Comparison of ENCODE assay signal across 10 mouse cellular contexts in the genomic region with DNA sequence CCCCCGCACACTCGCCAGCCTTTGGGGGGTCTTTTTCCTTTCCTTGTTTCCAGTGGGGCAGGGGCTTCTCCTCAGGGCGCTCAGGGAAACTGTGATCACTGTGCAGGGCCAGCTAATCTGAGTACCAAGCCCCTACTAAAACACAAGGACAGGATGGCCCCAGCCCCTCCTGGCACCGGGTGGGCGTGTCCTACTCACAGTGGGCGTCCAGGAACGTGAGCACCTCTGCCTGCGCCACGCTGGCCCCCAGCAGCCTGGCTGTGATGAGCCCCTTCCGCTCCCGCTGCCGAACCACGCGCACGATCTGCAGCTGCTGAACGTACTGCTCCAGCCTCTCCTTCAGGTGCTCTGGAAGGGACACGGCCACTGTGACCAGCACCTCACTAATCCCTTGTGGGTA. TPM values are rescaled to one million over a fixed set of nuclear protein-coding genes. Genes with fewer than 3 reads are reported as not detected.
DNase-seq lines count a peak whose midpoint lies in the region; ATAC-seq and TF ChIP-seq lines count a peak whose summit lies in the region.
"Had no signal": no experiment of that assay in that cellular context is flagged by ENCODE, and none has a peak within 500 bp of the region (broad histone marks: within the 10 kb centered on the region; RNA-seq: fewer than 3 reads in every experiment).

No protein-coding gene starts in this region.

- H3K27me3 ChIP-seq in heart, embryonic 10.5 days (ENCODE audit: insufficient read depth, poor library complexity, severe bottlenecking) = peaks cover 47% of the 10 kb centered on the region
- H3K27me3 ChIP-seq in neural tube, embryonic 12.5 days (replicated peaks) = peaks cover 12% of the 10 kb centered on the region; the same call in 1 of the 2 replicates
- H3K27me3 ChIP-seq in limb, embryonic 14.5 days (ENCODE audit: control insufficient read depth, insufficient read depth, low read length) = no peaks in the 10 kb centered on the region; the same call in 1 of the 2 replicates

- peak overlapping the region; percentile 46 for H3K4me3 ChIP-seq in heart, embryonic 10.5 days
- no peak overlapping the region for H3K4me3 ChIP-seq in neural tube, embryonic 12.5 days
- H3K4me3 ChIP-seq in limb, embryonic 14.5 days (replicated peaks; ENCODE audit: low read length) = peak overlapping the region; percentile 17

- H3K4me2 ChIP-seq in neural tube, embryonic 12.5 days (replicated peaks) = peak overlapping the region; percentile 33; the same call in 1 of the 2 replicates
- H3K4me2 ChIP-seq in limb, embryonic 14.5 days (replicated peaks; ENCODE audit: low read depth, low read length, severe bottlenecking) = peak overlapping the region; percentile 31

- TF ChIP-seq POLR2A in limb, embryonic 14.5 days (IDR thresholded peaks at IDR 0.05; ENCODE audit: borderline replicate concordance, extremely low read depth, insufficient read depth, insufficient read length) = no peak

- no peak overlapping the region for H3K27ac ChIP-seq in heart, embryonic 10.5 days
- no peak overlapping the region for H3K27ac ChIP-seq in neural tube, embryonic 12.5 days
- no peak overlapping the region for H3K27ac ChIP-seq in limb, embryonic 14.5 days (replicated peaks; ENCODE audit: low read depth, low read length)

- H3K9ac ChIP-seq in neural tube, embryonic 12.5 days = no peak overlapping the region
- H3K9ac ChIP-seq in limb, embryonic 14.5 days (ENCODE audit: low read depth, low read length, severe bottlenecking) = peak overlapping the region; percentile 25

- no peak for ATAC-seq in neural tube, embryonic 12.5 days (ENCODE audit: low FRiP score, low read depth)
- ATAC-seq in limb, embryonic 14.5 days (ENCODE audit: low FRiP score, low read depth) = no peak

- no peaks in the 10 kb centered on the region for H3K9me3 ChIP-seq in heart, embryonic 10.5 days
- no peaks in the 10 kb centered on the region for H3K9me3 ChIP-seq in neural tube, embryonic 12.5 days
- H3K9me3 ChIP-seq in limb, embryonic 14.5 days (ENCODE audit: control insufficient read depth, low read length) = no peaks in the 10 kb centered on the region

- peaks cover 30% of the 10 kb centered on the region for H3K4me1 ChIP-seq in heart, embryonic 10.5 days
- peaks cover 6% of the 10 kb centered on the region; the same call in 1 of the 2 replicates for H3K4me1 ChIP-seq in neural tube, embryonic 12.5 days
- H3K4me1 ChIP-seq in limb, embryonic 14.5 days (ENCODE audit: control insufficient read depth, insufficient read depth, low read length) = 0 out of 2 replicates have a peak, but pooled peaks cover 3% of the 10 kb centered on the region

- WGBS in heart, embryonic 10.5 days = 6% methylated on average over 17 of the region's 17 CpGs
- WGBS in neural tube, embryonic 12.5 days = 9% methylated on average over 17 of the region's 17 CpGs
- 6% methylated on average over 16 of the region's 17 CpGs for WGBS in limb, embryonic 14.5 days

- no peaks in the 10 kb centered on the region for H3K36me3 ChIP-seq in heart, embryonic 10.5 days
- no peaks in the 10 kb centered on the region for H3K36me3 ChIP-seq in neural tube, embryonic 12.5 days
- H3K36me3 ChIP-seq in limb, embryonic 14.5 days (ENCODE audit: control insufficient read depth, insufficient read depth, low read length) = no peaks in the 10 kb centered on the region

- DNase-seq in heart, embryonic 10.5 days (ENCODE audit: low spot score) = no peak
- DNase-seq in heart, adult 9 months (ENCODE audit: low spot score in 2 of 2) = no peak
- no peak for DNase-seq in neural tube, embryonic 10.5 days (ENCODE audit: extremely low spot score, low spot score)
- no peak for DNase-seq in limb, embryonic 14.5 days (ENCODE audit: low spot score)
- peak; percentile 69 for DNase-seq in thymus, postnatal 4 days
- no peak for DNase-seq in yolk sac, embryonic 10.5 days (ENCODE audit: low spot score)
- DNase-seq in urinary bladder, postnatal 4 days (ENCODE audit: low spot score in 2 of 2) = no peak
- DNase-seq: right cerebral cortex, postnatal 14 days had no signal

RNA-seq across cellular contexts. Expression of a gene that starts 16.2 kb away (rescaled TPM):
- polyA plus RNA-seq in heart, embryonic 10.5 days (2016; fragmentation: Nextera tagmentation; extraction: Ambion mirVana) = 1.5 and 2.4 TPM in 2 replicates
- polyA plus RNA-seq in neural tube, embryonic 12.5 days (2016; fragmentation: Nextera tagmentation; extraction: Ambion mirVana) = 2.7 and 3.4 TPM in 2 replicates
- 2.6 and 3.9 TPM in 2 replicates for polyA plus RNA-seq in limb, embryonic 14.5 days (2012; rRNA removed)
- polyA plus RNA-seq in limb, embryonic 14.5 days (2014; fragmentation: Nextera tagmentation; extraction: Ambion mirVana) = 2.8 and 3.4 TPM in 2 replicates

RNA-seq across cellular contexts. Expression of a gene that starts 25.3 kb away (rescaled TPM):
- polyA plus RNA-seq in heart, embryonic 10.5 days (2016; fragmentation: Nextera tagmentation; extraction: Ambion mirVana) = 0.18 and 0.20 TPM in 2 replicates
- polyA plus RNA-seq in neural tube, embryonic 12.5 days (2016; fragmentation: Nextera tagmentation; extraction: Ambion mirVana) = 0.15 and 0.37 TPM in 2 replicates
- 1.1 TPM in 2 replicates for polyA plus RNA-seq in limb, embryonic 14.5 days (2012; rRNA removed)
- polyA plus RNA-seq in limb, embryonic 14.5 days (2014; fragmentation: Nextera tagmentation; extraction: Ambion mirVana) = 1.4 and 1.9 TPM in 2 replicates

RNA-seq across cellular contexts. Expression of a gene that starts 34.6 kb away (rescaled TPM):
- polyA plus RNA-seq in heart, embryonic 10.5 days (2016; fragmentation: Nextera tagmentation; extraction: Ambion mirVana) = 4.3 and 10.3 TPM in 2 replicates
- 3.5 TPM in 2 replicates for polyA plus RNA-seq in neural tube, embryonic 12.5 days (2016; fragmentation: Nextera tagmentation; extraction: Ambion mirVana)
- polyA plus RNA-seq in limb, embryonic 14.5 days (2012; rRNA removed) = 3.7 and 4.7 TPM in 2 replicates
- polyA plus RNA-seq in limb, embryonic 14.5 days (2014; fragmentation: Nextera tagmentation; extraction: Ambion mirVana) = 2.3 and 3.5 TPM in 2 replicates
- polyA plus RNA-seq: C2C12 had no signal

RNA-seq across cellular contexts. Expression of a gene that starts 57.6 kb away (rescaled TPM):
- polyA plus RNA-seq in heart, embryonic 10.5 days (2016; fragmentation: Nextera tagmentation; extraction: Ambion mirVana) = 2.2 and 2.3 TPM in 2 replicates
- 15.8 and 16.8 TPM in 2 replicates for polyA plus RNA-seq in neural tube, embryonic 12.5 days (2016; fragmentation: Nextera tagmentation; extraction: Ambion mirVana)
- 3.8 TPM in 2 replicates for polyA plus RNA-seq in limb, embryonic 14.5 days (2012; rRNA removed)
- 2.9 TPM in 2 replicates for polyA plus RNA-seq in limb, embryonic 14.5 days (2014; fragmentation: Nextera tagmentation; extraction: Ambion mirVana)
